Mouse (Mus musculus) heart, adult 2 months (tissue): ENCODE results near the gene Btbd2.

ENCODE experiments used
- CTCF ChIP-seq: fragments of 200-600 bp; IDR thresholded peaks from 2 replicates; pipeline ENCODE4 v1.8.1; 2022; ENCODE audit warnings: antibody characterized with exemption, mild to moderate bottlenecking, moderate library complexity
- EP300 ChIP-seq: fragments of 200-500 bp; IDR thresholded peaks from 2 replicates; pipeline ENCODE4 v1.6.1; 2011; ENCODE audit warnings: low read depth, low read length, control low read depth; ENCODE audit not compliant: insufficient read depth
- POLR2A ChIP-seq: fragments of 200-500 bp; IDR thresholded peaks from 2 replicates; pipeline ENCODE4 v1.6.1; 2011; ENCODE audit warnings: mild to moderate bottlenecking, low read depth, low read length, control low read depth; ENCODE audit not compliant: insufficient read depth

- TF ChIP-seq CTCF (no peak), POLR2A (no peak), EP300 (no peak)
These were observed 50.6 kb downstream of the Btbd2 start for GRCm38 (mm10) chr10:80606306-80606705.
